Comparison of ENCODE assay signal across 8 mouse cellular contexts in the genomic region with DNA sequence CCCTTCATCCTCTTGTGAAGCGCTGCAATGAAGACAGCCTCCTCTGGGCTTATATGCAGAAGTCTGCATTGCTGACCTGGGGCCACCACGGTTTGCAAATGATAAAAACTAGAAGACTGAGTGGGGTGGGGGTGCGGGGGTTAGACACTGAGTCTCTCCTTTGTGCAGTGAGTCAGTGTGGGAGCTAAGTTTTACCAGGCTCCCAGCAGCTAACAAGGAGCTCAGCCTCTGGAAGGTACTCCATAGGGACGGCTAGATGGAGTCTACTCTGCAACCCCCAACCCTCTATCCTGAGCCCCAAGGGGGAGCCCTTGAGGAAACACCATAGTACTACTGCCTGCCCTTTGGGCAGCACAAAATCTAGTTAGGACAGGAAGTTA.
DNase-seq lines count a peak whose midpoint lies in the region; ATAC-seq and TF ChIP-seq lines count a peak whose summit lies in the region.

No protein-coding gene starts in this region.

- no peaks in the 10 kb centered on the region for H3K9me3 ChIP-seq in megakaryocyte, embryonic 14.5 days
- H3K9me3 ChIP-seq in hindbrain, embryonic 15.5 days, result no peaks in the 10 kb centered on the region

- DNase-seq in cerebellum, adult 2 months, result peak in 1 of 2 experiments; percentile 60
- no peak for DNase-seq in cerebellum, adult 11 months
- DNase-seq in naive thymus-derived CD4-positive, alpha-beta T cell, adult 2 months (ENCODE audit: low read depth), result peak; percentile 34
- no peak for DNase-seq in urinary bladder, adult 2 months (ENCODE audit: low spot score)
- DNase-seq in urinary bladder, adult 18-20 months (ENCODE audit: low spot score in 2 of 2), result no peak

- peak; percentile 11; the same call in 1 of the 2 replicates for TF ChIP-seq CTCF in cerebellum, adult 2 months (IDR thresholded peaks at IDR 0.05; ENCODE audit: borderline replicate concordance, insufficient read depth, low read depth, low read length)

- H3K27ac ChIP-seq in cerebellum, adult 2 months (ENCODE audit: insufficient read depth, low read length), result peak overlapping the region; percentile 98
- H3K27ac ChIP-seq in hindbrain, embryonic 15.5 days (replicated peaks), result peak overlapping the region; percentile 78

- peak overlapping the region; percentile 95 for H3K4me3 ChIP-seq in cerebellum, adult 2 months (replicated peaks; ENCODE audit: insufficient read depth, low read depth, low read length)
- peak overlapping the region; percentile 89 for H3K4me3 ChIP-seq in megakaryocyte, embryonic 14.5 days (replicated peaks)
- peak overlapping the region; percentile 66 for H3K4me3 ChIP-seq in hindbrain, embryonic 15.5 days

- peaks cover 12% of the 10 kb centered on the region for H3K4me1 ChIP-seq in cerebellum, adult 2 months (ENCODE audit: control insufficient read depth, insufficient read depth, low read length)
- H3K4me1 ChIP-seq in megakaryocyte, embryonic 14.5 days, result peaks cover 98% of the 10 kb centered on the region
- H3K4me1 ChIP-seq in hindbrain, embryonic 15.5 days (replicated peaks), result peaks cover 41% of the 10 kb centered on the region

- ATAC-seq in megakaryocyte, adult 5-6 weeks (ENCODE audit: poor library complexity, severe bottlenecking), result no peak
- ATAC-seq in hindbrain, embryonic 15.5 days (ENCODE audit: low FRiP score, low read depth), result peak; percentile 15

- H3K36me3 ChIP-seq in megakaryocyte, embryonic 14.5 days (replicated peaks; ENCODE audit: low read length), result peaks cover 66% of the 10 kb centered on the region
- H3K36me3 ChIP-seq in hindbrain, embryonic 15.5 days, result no peaks in the 10 kb centered on the region

- H3K27me3 ChIP-seq in cerebellum, adult 2 months (ENCODE audit: control insufficient read depth, insufficient read depth, low read length), result no peaks in the 10 kb centered on the region
- peaks cover 82% of the 10 kb centered on the region for H3K27me3 ChIP-seq in megakaryocyte, embryonic 14.5 days (replicated peaks)
- peaks cover 4% of the 10 kb centered on the region; the same call in 1 of the 2 replicates for H3K27me3 ChIP-seq in hindbrain, embryonic 15.5 days

- WGBS in cerebellum, adult 2 months, result 7% methylated on average over 4 of the region's 4 CpGs
- WGBS in hindbrain, embryonic 15.5 days, result 6% methylated on average over 4 of the region's 4 CpGs

- H3K9ac ChIP-seq in hindbrain, embryonic 15.5 days, result peak overlapping the region; percentile 65

- TF ChIP-seq POLR2A in cerebellum, adult 2 months (IDR thresholded peaks at IDR 0.05; ENCODE audit: borderline replicate concordance, insufficient read depth, low read length), result no peak

- H3K4me2 ChIP-seq in hindbrain, embryonic 15.5 days, result peak overlapping the region; percentile 99
